11 mouse cellular contexts compared by ENCODE assay signal in genomic region chr11:72226020-72226791, GRCm38 (mm10). TPM values are rescaled to one million over a fixed set of nuclear protein-coding genes. Genes with fewer than 3 reads are reported as not detected.
A peak's percentile ranks its signal among the peaks of the same experiment; 100 is the strongest.
DNase-seq lines count a peak whose midpoint lies in the region; ATAC-seq and TF ChIP-seq lines count a peak whose summit lies in the region.
"Had no signal": no experiment of that assay in that cellular context is flagged by ENCODE, and none has a peak within 500 bp of the region (broad histone marks: within the 10 kb centered on the region; RNA-seq: fewer than 3 reads in every experiment).

No protein-coding gene starts in this region.

- no peak overlapping the region for H3K4me3 ChIP-seq in hindbrain, embryonic 12.5 days
- no peak overlapping the region for H3K4me3 ChIP-seq in thymus, adult 2 months (ENCODE audit: control insufficient read depth, insufficient read depth, low read length)
- H3K4me3 ChIP-seq: stomach, embryonic 15.5 days had no signal

- H3K4me2 ChIP-seq in hindbrain, embryonic 12.5 days (replicated peaks) = no peak overlapping the region
- H3K4me2 ChIP-seq: stomach, embryonic 15.5 days had no signal

- no peaks in the 10 kb centered on the region for H3K36me3 ChIP-seq in hindbrain, embryonic 12.5 days
- H3K36me3 ChIP-seq in thymus, adult 2 months (ENCODE audit: control insufficient read depth, insufficient read depth, low read length) = no peaks in the 10 kb centered on the region
- H3K36me3 ChIP-seq: stomach, embryonic 15.5 days had no signal

- TF ChIP-seq CTCF in brain, embryonic 14.5 days (IDR thresholded peaks at IDR 0.05; ENCODE audit: borderline replicate concordance, extremely low read depth, insufficient read depth, insufficient read length) = no peak
- TF ChIP-seq CTCF in thymus, adult 2 months (IDR thresholded peaks at IDR 0.05; ENCODE audit: borderline replicate concordance, control insufficient read depth, extremely low read depth, insufficient read depth, low read length, poor library complexity) = no peak

- ATAC-seq in hindbrain, embryonic 12.5 days (ENCODE audit: low FRiP score) = peak; percentile 43; the same call in 1 of the 2 replicates

- no peaks in the 10 kb centered on the region for H3K9me3 ChIP-seq in hindbrain, embryonic 12.5 days (replicated peaks)
- H3K9me3 ChIP-seq: stomach, embryonic 15.5 days had no signal

- H3K4me1 ChIP-seq in hindbrain, embryonic 12.5 days = peaks cover 11% of the 10 kb centered on the region
- no peaks in the 10 kb centered on the region for H3K4me1 ChIP-seq in thymus, adult 2 months (replicated peaks; ENCODE audit: control insufficient read depth, insufficient read depth, low read length)
- H3K4me1 ChIP-seq: stomach, embryonic 15.5 days had no signal

- no peak overlapping the region for H3K27ac ChIP-seq in hindbrain, embryonic 12.5 days
- H3K27ac ChIP-seq in thymus, adult 2 months (ENCODE audit: control insufficient read depth, insufficient read depth, low read length) = no peak overlapping the region
- H3K27ac ChIP-seq: stomach, embryonic 15.5 days had no signal

- no peak for TF ChIP-seq POLR2A in brain, embryonic 14.5 days (IDR thresholded peaks at IDR 0.05; ENCODE audit: borderline replicate concordance, extremely low read depth, insufficient read depth, insufficient read length, poor library complexity, severe bottlenecking)
- TF ChIP-seq POLR2A in thymus, adult 2 months (IDR thresholded peaks at IDR 0.05; ENCODE audit: control insufficient read depth, extremely low read depth, insufficient read depth, low read length, poor library complexity) = no peak

- H3K9ac ChIP-seq in hindbrain, embryonic 12.5 days = no peak overlapping the region
- H3K9ac ChIP-seq: stomach, embryonic 15.5 days had no signal

- WGBS in hindbrain, embryonic 12.5 days = 42% methylated on average over 10 of the region's 10 CpGs
- WGBS in thymus, adult 2 months = 90% methylated on average over 10 of the region's 10 CpGs

- peak; percentile 12 for DNase-seq in embryo, embryonic 11 days
- DNase-seq in embryo, embryonic 9.5 days (ENCODE audit: extremely low spot score) = no peak
- peak; percentile 27 to 38 for DNase-seq in layer of hippocampus, postnatal 10 days (ENCODE audit: low spot score in 2 of 2)
- no peak for DNase-seq in layer of hippocampus, postnatal 25 days (ENCODE audit: extremely low spot score in 1 of 2, low spot score in 1 of 2)
- peak; percentile 60 for DNase-seq in brain, embryonic 14.5 days (ENCODE audit: low read depth)
- DNase-seq in thymus, adult 2 months = no peak
- no peak for DNase-seq in thymus, adult 18-20 months
- DNase-seq: lung, adult 18-20 months had no signal

- no peaks in the 10 kb centered on the region for H3K27me3 ChIP-seq in hindbrain, embryonic 12.5 days
- H3K27me3 ChIP-seq in thymus, adult 2 months (ENCODE audit: control insufficient read depth, insufficient read depth, low read length) = no peaks in the 10 kb centered on the region
- H3K27me3 ChIP-seq: stomach, embryonic 15.5 days had no signal

RNA-seq across cellular contexts. Expression of gene Med31, which starts 10.8 kb away (rescaled TPM):
- total RNA-seq in layer of hippocampus, postnatal 10 days (2021) = 10 to 100 TPM; 14.3 to 15.8 TPM
- 10 to 100 TPM; 14.5 to 16.4 TPM for total RNA-seq in layer of hippocampus, postnatal 25 days (2021)
- polyA plus RNA-seq in brain, embryonic 14.5 days (2012; rRNA removed) = 33.8 and 52.6 TPM in 2 replicates
- polyA plus RNA-seq in hindbrain, embryonic 12.5 days (2016; fragmentation: Nextera tagmentation; extraction: Ambion mirVana) = 49.6 and 57.6 TPM in 2 replicates
- 7.2 and 10.4 TPM in 2 replicates for polyA plus RNA-seq in thymus, adult 2 months (2012; rRNA removed)

RNA-seq across cellular contexts. Expression of gene Txndc17, which starts 18.9 kb away (rescaled TPM):
- 10 to 100 TPM; 55.1 to 56.5 TPM for total RNA-seq in layer of hippocampus, postnatal 10 days (2021)
- 10 to 100 TPM; 31.8 to 36.8 TPM for total RNA-seq in layer of hippocampus, postnatal 25 days (2021)
- polyA plus RNA-seq in brain, embryonic 14.5 days (2012; rRNA removed) = 66.5 and 78.4 TPM in 2 replicates
- polyA plus RNA-seq in hindbrain, embryonic 12.5 days (2016; fragmentation: Nextera tagmentation; extraction: Ambion mirVana) = 159 and 167 TPM in 2 replicates
- polyA plus RNA-seq in thymus, adult 2 months (2012; rRNA removed) = 36.3 and 44.9 TPM in 2 replicates

RNA-seq across cellular contexts. Expression of gene 4933427D14Rik, which starts 18.9 kb away (rescaled TPM):
- total RNA-seq in layer of hippocampus, postnatal 10 days (2021) = 10 to 100 TPM; 23.4 to 24.3 TPM
- total RNA-seq in layer of hippocampus, postnatal 25 days (2021) = 10 to 100 TPM; 21.1 to 27.1 TPM
- polyA plus RNA-seq in brain, embryonic 14.5 days (2012; rRNA removed) = 28.2 and 31.3 TPM in 2 replicates
- 19.6 and 19.9 TPM in 2 replicates for polyA plus RNA-seq in hindbrain, embryonic 12.5 days (2016; fragmentation: Nextera tagmentation; extraction: Ambion mirVana)
- 12.0 and 12.6 TPM in 2 replicates for polyA plus RNA-seq in thymus, adult 2 months (2012; rRNA removed)

RNA-seq across cellular contexts. Expression of gene Gm43951, which starts 19.6 kb away (rescaled TPM):
- total RNA-seq in layer of hippocampus, postnatal 10 days (2021) = 10 to 100 TPM; 11.2 to 14.3 TPM
- 10 to 100 TPM in 1 of 2 experiments, 1 to 10 TPM in 1; 8.2 to 12.9 TPM for total RNA-seq in layer of hippocampus, postnatal 25 days (2021)
- 3.2 and 6.6 TPM in 2 replicates for polyA plus RNA-seq in brain, embryonic 14.5 days (2012; rRNA removed)
- polyA plus RNA-seq in hindbrain, embryonic 12.5 days (2016; fragmentation: Nextera tagmentation; extraction: Ambion mirVana) = 0.91 and 1.1 TPM in 2 replicates
- 0.24 and 0.70 TPM in 2 replicates for polyA plus RNA-seq in thymus, adult 2 months (2012; rRNA removed)

RNA-seq across cellular contexts. Expression of gene Slc13a5, which starts 40.8 kb away (rescaled TPM):
- total RNA-seq in layer of hippocampus, postnatal 10 days (2021) = 10 to 100 TPM; 13.0 to 17.8 TPM
- 10 to 100 TPM in 1 of 2 experiments, 1 to 10 TPM in 1; 9.9 to 12.2 TPM for total RNA-seq in layer of hippocampus, postnatal 25 days (2021)
- polyA plus RNA-seq in brain, embryonic 14.5 days (2012; rRNA removed) = 0.93 and 2.8 TPM in 2 replicates
- 0.36 and 0.52 TPM in 2 replicates for polyA plus RNA-seq in hindbrain, embryonic 12.5 days (2016; fragmentation: Nextera tagmentation; extraction: Ambion mirVana)
- 0.04 and 0.10 TPM in 2 replicates for polyA plus RNA-seq in thymus, adult 2 months (2012; rRNA removed)
- total RNA-seq: common myeloid progenitor, adult 5-6 weeks had no signal

Comparison
In these comparisons a context has a peak if more than half of its experiments do, and no peak if none do; other contexts are left out.
1. DNase-seq: peak in embryo, embryonic 11 days (single experiment), layer of hippocampus, postnatal 10 days (2 of 2) and brain, embryonic 14.5 days (single experiment); none in embryo, embryonic 9.5 days (single experiment), layer of hippocampus, postnatal 25 days (0 of 2), thymus, adult 2 months (single experiment) and thymus, adult 18-20 months (0 of 2).